Mouse (Mus musculus): ENCODE data around the gene Gm21731.
"Not testable (repeated sequence)": the region's sequence is repeated elsewhere in the genome, so short reads cannot be mapped to it uniquely, and the experiment has no call there.

DNA sequence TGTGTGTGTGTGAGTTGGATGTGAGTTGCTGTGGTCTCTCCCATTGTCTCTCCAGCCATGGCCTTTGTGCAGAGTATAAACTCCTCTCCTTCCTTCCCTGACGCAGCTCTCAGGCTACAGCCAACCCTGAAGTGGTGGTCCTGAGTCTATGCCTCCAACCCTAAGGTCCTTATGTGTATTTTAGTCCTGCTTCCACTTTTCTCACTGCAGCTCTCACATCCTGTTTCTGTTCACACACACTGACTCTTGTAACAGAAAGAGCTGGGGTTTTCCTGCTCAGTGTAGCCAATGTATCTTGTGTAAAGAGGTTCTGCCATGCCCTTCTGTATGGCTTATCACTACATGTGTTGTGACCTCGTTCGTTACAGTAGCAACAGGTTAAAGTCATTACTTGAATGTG, 20.8 kb downstream of the Gm21731 start:
- not testable (repeated sequence) for TF ChIP-seq CTCF (IDR thresholded peaks at IDR 0.05; ENCODE audit: control insufficient read depth, insufficient read depth, insufficient read length); MAX (IDR thresholded peaks at IDR 0.05); CEBPB (IDR thresholded peaks at IDR 0.05; ENCODE audit: low read depth); USF1 (IDR thresholded peaks at IDR 0.05; ENCODE audit: low read depth); MYOG (IDR thresholded peaks at IDR 0.05; ENCODE audit: control insufficient read depth, extremely low read depth, insufficient read length)
